Mouse (Mus musculus) MEL (cell line): Measurements from ENCODE around the gene Sat2. TPM values are rescaled to one million over a fixed set of nuclear protein-coding genes. Genes with fewer than 3 reads are reported as not detected.

ENCODE experiments used
- DNase-seq: peaks from one replicate; pipeline ENCODE4 v3.0.0; 2011; ENCODE audit warnings: low read depth, low spot score
- H3K27ac ChIP-seq: 2 replicates; pipeline ENCODE4 v1.5.1; 2012; ENCODE audit warnings: low read depth, mild to moderate bottlenecking, control low read depth, low read length, moderate library complexity; ENCODE audit not compliant: control insufficient read depth
- H3K27me3 ChIP-seq, 2 experiments: fragments of 150-350 bp in 1 of 2; sonication (generic) in 1 of 2; 2 replicates each; pipeline ENCODE4 v1.6.1; 2012; ENCODE audit warnings: low read length in 2 of 2, mild to moderate bottlenecking in 2 of 2, improper control_type of control experiment in 1 of 2, moderate library complexity in 1 of 2; ENCODE audit not compliant: insufficient read depth in 2 of 2, control insufficient read depth in 1 of 2
- H3K36me3 ChIP-seq, 2 experiments: 2 replicates each; pipeline ENCODE4 v1.6.1; 2012 to 2014; ENCODE audit warnings: low read length in 2 of 2, improper control_type of control experiment in 1 of 2, inconsistent platforms in 1 of 2, mild to moderate bottlenecking in 1 of 2; ENCODE audit not compliant: insufficient read depth in 2 of 2, control insufficient read depth in 1 of 2
- H3K4me1 ChIP-seq, 2 experiments: fragments of 150-350 bp in 1 of 2; sonication (generic) in 1 of 2; 2 replicates each; pipeline ENCODE4 v1.6.1; 2012; ENCODE audit warnings: low read length in 2 of 2, improper control_type of control experiment in 1 of 2, mild to moderate bottlenecking in 1 of 2; ENCODE audit not compliant: insufficient read depth in 2 of 2, control insufficient read depth in 1 of 2
- H3K4me3 ChIP-seq, 2 experiments: fragments of 150-350 bp in 1 of 2; sonication (generic) in 1 of 2; 2 replicates each; pipeline ENCODE4 v1.5.1; 2012; ENCODE audit warnings: low read depth in 2 of 2, low read length in 2 of 2, mild to moderate bottlenecking in 2 of 2, moderate library complexity in 2 of 2, control low read depth in 1 of 2, improper control_type of control experiment in 1 of 2; ENCODE audit not compliant: control insufficient read depth in 1 of 2, insufficient read depth in 1 of 2
- H3K79me2 ChIP-seq: 2 replicates; pipeline ENCODE4 v1.6.1; 2012; ENCODE audit warnings: mild to moderate bottlenecking, low read length, moderate library complexity; ENCODE audit not compliant: control insufficient read depth, poor library complexity, insufficient read depth
- H3K9ac ChIP-seq: 2 replicates; pipeline ENCODE4 v1.6.1; 2012; ENCODE audit warnings: low read depth, mild to moderate bottlenecking, control low read depth, low read length, moderate library complexity; ENCODE audit not compliant: control insufficient read depth, poor library complexity, severe bottlenecking
- H3K9me3 ChIP-seq: fragments of 150-350 bp; sonication (generic); replicated peaks from 2 replicates; pipeline ENCODE4 v1.6.1; 2012; ENCODE audit warnings: mild to moderate bottlenecking, low read length, improper control_type of control experiment, moderate library complexity; ENCODE audit not compliant: insufficient read depth
- BHLHE40 ChIP-seq: IDR thresholded peaks from 2 replicates; pipeline ENCODE4 v1.6.1; 2012; ENCODE audit warnings: low read depth, mild to moderate bottlenecking, inconsistent platforms, low read length, improper control_type of control experiment, borderline replicate concordance
- CHD1 ChIP-seq: IDR thresholded peaks from 2 replicates; pipeline ENCODE4 v1.6.1; 2012; ENCODE audit warnings: low read depth, mild to moderate bottlenecking, inconsistent platforms, low read length, improper control_type of control experiment
- CHD2 ChIP-seq: IDR thresholded peaks from 2 replicates; pipeline ENCODE4 v1.6.1; 2011; ENCODE audit warnings: low read length, improper control_type of control experiment
- E2F4 ChIP-seq: IDR thresholded peaks from 2 replicates; pipeline ENCODE4 v1.6.1; 2011; ENCODE audit warnings: low read depth, low read length, improper control_type of control experiment, borderline replicate concordance
- ELF1 ChIP-seq: IDR thresholded peaks from 2 replicates; pipeline ENCODE4 v1.6.1; 2014; ENCODE audit warnings: low read depth, mild to moderate bottlenecking, inconsistent platforms, low read length, improper control_type of control experiment, moderate library complexity
- EP300 ChIP-seq, 2 experiments: IDR thresholded peaks; 2 replicates each; pipeline ENCODE4 v1.6.1; 2011; ENCODE audit warnings: improper control_type of control experiment in 2 of 2, low read length in 2 of 2, low read depth in 1 of 2, mild to moderate bottlenecking in 1 of 2
- ETS1 ChIP-seq: IDR thresholded peaks from 2 replicates; pipeline ENCODE4 v1.6.1; 2012; ENCODE audit warnings: low read depth, mild to moderate bottlenecking, inconsistent platforms, low read length, improper control_type of control experiment, moderate library complexity
- GABPA ChIP-seq: IDR thresholded peaks from 2 replicates; pipeline ENCODE4 v1.6.1; 2012; ENCODE audit warnings: low read depth, mild to moderate bottlenecking, inconsistent platforms, low read length, improper control_type of control experiment, moderate library complexity
- JUND ChIP-seq: IDR thresholded peaks from 2 replicates; pipeline ENCODE4 v1.6.1; 2011; ENCODE audit warnings: low read depth, mild to moderate bottlenecking, improper control_type of control experiment, low read length
- KAT2A ChIP-seq: conservative IDR thresholded peaks from 2 replicates; pipeline ENCODE4 v1.6.1; 2012; ENCODE audit warnings: low read depth, low read length, improper control_type of control experiment, inconsistent platforms
- MAFK ChIP-seq: IDR thresholded peaks from 2 replicates; pipeline ENCODE4 v1.6.1; 2011; ENCODE audit warnings: low read depth, mild to moderate bottlenecking, low read length, improper control_type of control experiment, borderline replicate concordance
- MAX ChIP-seq: IDR thresholded peaks from 2 replicates; pipeline ENCODE4 v1.6.1; 2011; ENCODE audit warnings: low read length, improper control_type of control experiment
- MAZ ChIP-seq: IDR thresholded peaks from 2 replicates; pipeline ENCODE4 v1.6.1; 2012; ENCODE audit warnings: low read depth, mild to moderate bottlenecking, inconsistent platforms, low read length, improper control_type of control experiment
- MEF2A ChIP-seq: IDR thresholded peaks from 2 replicates; pipeline ENCODE4 v1.6.1; 2014; ENCODE audit warnings: low read depth, mild to moderate bottlenecking, inconsistent platforms, low read length, improper control_type of control experiment; ENCODE audit not compliant: poor library complexity, insufficient replicate concordance, severe bottlenecking; ENCODE audit errors: extremely low read depth
- MXI1 ChIP-seq: IDR thresholded peaks from 2 replicates; pipeline ENCODE4 v1.6.1; 2011; ENCODE audit warnings: mild to moderate bottlenecking, low read depth, low read length, improper control_type of control experiment
- MYC ChIP-seq: IDR thresholded peaks from 2 replicates; pipeline ENCODE4 v1.6.1; 2011; ENCODE audit warnings: low read depth, mild to moderate bottlenecking, low read length, improper control_type of control experiment, moderate library complexity
- NELFE ChIP-seq: IDR thresholded peaks from 2 replicates; pipeline ENCODE4 v1.6.1; 2011; ENCODE audit warnings: low read depth, low read length, improper control_type of control experiment
- NRF1 ChIP-seq: IDR thresholded peaks from 2 replicates; pipeline ENCODE4 v1.6.1; 2014; ENCODE audit warnings: low read depth, mild to moderate bottlenecking, inconsistent platforms, low read length, improper control_type of control experiment, moderate library complexity; ENCODE audit not compliant: poor library complexity, insufficient read depth, severe bottlenecking
- POLR2A ChIP-seq, 2 experiments: IDR thresholded peaks; 2 replicates each; pipeline ENCODE4 v1.6.1; 2011 to 2012; ENCODE audit warnings: low read length in 2 of 2, mild to moderate bottlenecking in 2 of 2, control low read depth in 1 of 2, improper control_type of control experiment in 1 of 2, low read depth in 1 of 2, moderate library complexity in 1 of 2; ENCODE audit not compliant: control insufficient read depth in 1 of 2, insufficient read depth in 1 of 2, poor library complexity in 1 of 2
- POLR2AphosphoS2 ChIP-seq: IDR thresholded peaks from 2 replicates; pipeline ENCODE4 v1.6.1; 2011; ENCODE audit warnings: low read length, improper control_type of control experiment
- POLR2AphosphoS5 ChIP-seq: IDR thresholded peaks from 2 replicates; pipeline ENCODE4 v1.6.1; 2012; ENCODE audit warnings: low read depth, borderline replicate concordance, mild to moderate bottlenecking, inconsistent platforms, low read length, moderate library complexity, mixed read lengths
- RAD21 ChIP-seq: IDR thresholded peaks from 2 replicates; pipeline ENCODE4 v1.6.1; 2011; ENCODE audit warnings: mild to moderate bottlenecking, low read depth, low read length, improper control_type of control experiment
- SMC3 ChIP-seq: IDR thresholded peaks from 2 replicates; pipeline ENCODE4 v1.6.1; 2011; ENCODE audit warnings: low read depth, low read length, improper control_type of control experiment
- TAL1 ChIP-seq: IDR thresholded peaks from 2 replicates; pipeline ENCODE4 v1.6.1; 2012; ENCODE audit warnings: mild to moderate bottlenecking, inconsistent platforms, low read length, moderate library complexity, mixed read lengths
- TBP ChIP-seq: IDR thresholded peaks from 2 replicates; pipeline ENCODE4 v1.8.0; 2011; ENCODE audit warnings: low read depth, low read length, improper control_type of control experiment
- TCF12 ChIP-seq: IDR thresholded peaks from 2 replicates; pipeline ENCODE4 v1.6.1; 2014; ENCODE audit warnings: low read depth, mild to moderate bottlenecking, inconsistent platforms, low read length, improper control_type of control experiment, moderate library complexity
- UBTF ChIP-seq: IDR thresholded peaks from 2 replicates; pipeline ENCODE4 v1.6.1; 2012; ENCODE audit warnings: low read depth, mild to moderate bottlenecking, inconsistent platforms, low read length, improper control_type of control experiment, moderate library complexity, borderline replicate concordance; ENCODE audit not compliant: insufficient read depth
- USF1 ChIP-seq: IDR thresholded peaks from 2 replicates; pipeline ENCODE4 v1.6.1; 2014; ENCODE audit warnings: low read depth, mild to moderate bottlenecking, inconsistent platforms, low read length, improper control_type of control experiment, moderate library complexity
- USF2 ChIP-seq, 2 experiments: IDR thresholded peaks; 2 replicates each; pipeline ENCODE4 v1.6.1; 2011 to 2012; ENCODE audit warnings: improper control_type of control experiment in 2 of 2, low read length in 2 of 2, borderline replicate concordance in 1 of 2, inconsistent platforms in 1 of 2, low read depth in 1 of 2, mild to moderate bottlenecking in 1 of 2; ENCODE audit not compliant: insufficient read depth in 1 of 2
- ZC3H11A ChIP-seq: IDR thresholded peaks from 2 replicates; pipeline ENCODE4 v1.6.1; 2012; ENCODE audit warnings: low read depth, mild to moderate bottlenecking, inconsistent platforms, low read length, improper control_type of control experiment
- ZKSCAN1 ChIP-seq: IDR thresholded peaks from 2 replicates; pipeline ENCODE4 v1.6.1; 2012; ENCODE audit warnings: low read depth, mild to moderate bottlenecking, inconsistent platforms, low read length, improper control_type of control experiment, moderate library complexity
- ZMIZ1 ChIP-seq: IDR thresholded peaks from 2 replicates; pipeline ENCODE4 v1.6.1; 2012; ENCODE audit warnings: low read depth, mild to moderate bottlenecking, inconsistent platforms, low read length, improper control_type of control experiment, moderate library complexity
- ZNF384 ChIP-seq: IDR thresholded peaks from 2 replicates; pipeline ENCODE4 v1.6.1; 2012; ENCODE audit warnings: low read depth, mild to moderate bottlenecking, inconsistent platforms, low read length, improper control_type of control experiment
- polyA plus RNA-seq, 2 experiments: library from polyadenylated mRNA; stranded (reverse) in 1 of 2; unstranded in 1 of 2; fragments of >175 nt in 1 of 2; fragments of >200 nt in 1 of 2; gene quantifications; 2 replicates each; pipeline versions ENCODE4 v1.2.1 to v1.2.4; 2012; ENCODE audit warnings: low replicate concordance in 2 of 2, low read depth in 1 of 2; ENCODE audit not compliant: insufficient read length in 2 of 2, insufficient read depth in 1 of 2, missing spikeins in 1 of 2
- total RNA-seq: library from RNA; depleted of rRNA; stranded (reverse); fragments of 300-350 nt; gene quantifications from 2 replicates; pipeline ENCODE4 v1.2.3, GENCODE M21; 2012

The Sat2 gene
- total and polyA plus RNA-seq, 3 experiments = not detected

DNA sequence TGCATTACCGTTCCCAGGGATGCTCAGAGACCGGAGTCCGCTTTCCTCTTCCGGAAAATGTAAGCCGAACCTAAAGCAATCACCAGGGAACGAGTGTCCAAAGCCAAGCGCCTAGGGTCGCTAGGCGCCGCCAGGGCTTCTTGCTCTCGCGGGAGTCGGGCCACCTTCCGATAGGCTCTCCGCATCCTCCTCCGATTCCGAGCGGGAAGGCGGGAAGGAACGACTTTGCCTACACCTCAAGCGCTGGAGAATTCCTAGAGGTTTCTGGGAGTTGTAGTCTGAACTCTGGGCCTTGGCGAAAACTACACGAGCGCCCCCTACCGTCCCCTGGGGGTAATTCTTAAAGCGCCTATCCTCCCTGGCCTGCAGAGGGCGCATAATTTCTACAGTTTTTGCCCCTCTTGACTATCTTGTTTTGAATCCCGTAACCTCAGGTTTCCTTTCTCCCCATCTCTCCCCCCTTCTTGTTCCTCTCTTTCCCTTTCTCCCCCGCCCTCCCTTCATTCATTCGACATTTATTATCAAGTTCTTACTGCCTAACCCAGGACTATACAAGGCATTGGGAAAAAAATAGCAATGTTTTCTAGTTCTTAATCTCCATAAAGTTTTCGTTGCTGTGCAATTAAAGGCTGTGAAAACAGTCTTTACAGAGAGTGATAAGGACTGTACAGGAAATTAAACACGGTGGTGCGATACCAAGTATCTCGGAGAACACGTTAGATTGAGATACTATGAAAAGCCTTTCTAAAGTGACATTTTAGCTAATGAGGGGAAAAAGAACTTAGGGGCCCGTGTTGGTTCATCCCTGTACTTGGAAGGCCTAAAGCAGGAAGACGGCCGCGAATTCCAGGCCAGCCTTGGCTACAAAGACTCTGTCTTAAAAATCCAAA is 42.5 kb upstream of the Sat2 start:
- H3K4me3 ChIP-seq = peak overlapping the region; percentile 82 to 91
- no peaks in the 10 kb centered on the region for H3K9me3 ChIP-seq
- H3K27ac ChIP-seq = peak overlapping the region; percentile 96
- peak overlapping the region; percentile 77 for H3K9ac ChIP-seq
- no peaks in the 10 kb centered on the region for H3K27me3 ChIP-seq
- DNase-seq = peak; percentile 100
- peaks cover 73% of the 10 kb centered on the region for H3K79me2 ChIP-seq
- peaks cover 0 to 32% of the 10 kb centered on the region in 2 experiments; a peak in 3 of 4 replicates for H3K4me1 ChIP-seq
- H3K36me3 ChIP-seq = peaks cover 0 to 26% of the 10 kb centered on the region in 2 experiments; a peak in 2 of 4 replicates
- TF ChIP-seq NRF1 (peak; percentile 32; the same call in 1 of the 2 replicates), TBP (peak; percentile 82), ZKSCAN1 (no peak), SMC3 (peak; percentile 87), MAX (0 out of 2 replicates have a peak, but pooled peaks have one; percentile 19), USF1 (no peak), MAZ (peak; percentile 97), ETS1 (peak; percentile 72), GABPA (no peak), NELFE (no peak; the same call in 1 of the 2 replicates), TCF12 (peak; percentile 81), POLR2AphosphoS2 (no peak; the same call in none of the 2 replicates), BHLHE40 (peak; percentile 38; the same call in 1 of the 2 replicates), POLR2A (IDR thresholded peaks at IDR 0.05; ENCODE audit: control insufficient read depth in 1 of 2, insufficient read depth in 1 of 2, low read depth in 1 of 2, low read length in 2 of 2, poor library complexity in 1 of 2) (peak in 1 of 2 experiments; percentile 93; a peak in 2 of 4 replicates), E2F4 (peak; percentile 98), ZNF384 (peak; percentile 83; the same call in 1 of the 2 replicates), MYC (peak; percentile 73; the same call in 1 of the 2 replicates), RAD21 (peak; percentile 66), KAT2A (peak; percentile 73; the same call in 1 of the 2 replicates), MXI1 (no peak; the same call in 1 of the 2 replicates), POLR2AphosphoS5 (no peak), CHD1 (no peak), ELF1 (peak; percentile 69), MAFK (peak; percentile 5; the same call in 1 of the 2 replicates), ZMIZ1 (no peak), UBTF (0 out of 2 replicates have a peak, but pooled peaks have one; percentile 32), MEF2A (no peak), EP300 (IDR thresholded peaks at IDR 0.05; ENCODE audit: low read depth in 1 of 2, low read length in 2 of 2) (peak; percentile 79 to 86), USF2 (IDR thresholded peaks at IDR 0.05; ENCODE audit: borderline replicate concordance in 1 of 2, insufficient read depth in 1 of 2, low read depth in 1 of 2, low read length in 2 of 2) (no peak), JUND (no peak; the same call in 1 of the 2 replicates), TAL1 (0 out of 2 replicates have a peak, but pooled peaks have one; percentile 15), CHD2 (peak; percentile 93), ZC3H11A (peak; percentile 68)
